Mouse (Mus musculus): Measurements from ENCODE around the gene Lrch2. TPM values are rescaled to one million over a fixed set of nuclear protein-coding genes. Genes with fewer than 3 reads are reported as not detected.

Lrch2 gene
- total and polyA plus RNA-seq, 2 experiments from 2014 or later: 8.3 to 21.4 TPM

- Histone ChIP-seq H3K4me3 (ENCODE audit: low read depth, low read length) (no peak within 1 kb of the TSS), H3K27me3 (ENCODE audit: insufficient read depth, low read length) (no peaks in the 10 kb centered on the region), H3K4me1 (ENCODE audit: insufficient read depth, low read length) (no peaks in the 10 kb centered on the region), H3K9me3 (ENCODE audit: low read length) (no peaks in the 10 kb centered on the region), H3K9ac (replicated peaks; ENCODE audit: low read length, poor library complexity, severe bottlenecking) (no peak within 1 kb of the TSS), H3K27ac (ENCODE audit: low read depth, low read length) (no peak within 1 kb of the TSS), H3K4me2 (ENCODE audit: low read depth, low read length, poor library complexity, severe bottlenecking) (no peak within 1 kb of the TSS), H3K36me3 (ENCODE audit: insufficient read depth, low read length) (no peaks in the 10 kb centered on the region)
- ATAC-seq (ENCODE audit: low FRiP score) (no peak), DNase-seq (ENCODE audit: low spot score) (no peak)
- TF ChIP-seq CTCF (IDR thresholded peaks at IDR 0.05): no peak
- 65% methylated on average over 1 of the region's 1 CpGs for WGBS
Measured at GRCm38 (mm10) chrX:147429129-147429528, 124.8 kb downstream of the Lrch2 start, which contains the start of gene Il13ra2. Gene Il13ra2 (minus strand): TSS chrX:147429192.

Other genes starting within 250 kb of the Lrch2 start
- 0.16 and 0.47 TPM in 2 replicates for gene Il13ra2, start 124.9 kb downstream of the Lrch2 start, total RNA-seq (2014; rRNA removed)
- gene Il13ra2, start 124.9 kb downstream of the Lrch2 start, polyA plus RNA-seq (2015; fragmentation: Nextera tagmentation; extraction: Ambion mirVana): 1.2 and 1.3 TPM in 2 replicates
- not detected in 2 replicates for gene Vmn1r239-ps, start 100.4 kb downstream of the Lrch2 start, total RNA-seq (2014; rRNA removed)
- gene Vmn1r239-ps, start 100.4 kb downstream of the Lrch2 start, polyA plus RNA-seq (2015; fragmentation: Nextera tagmentation; extraction: Ambion mirVana): not detected in 2 replicates
- not detected in 2 replicates for gene Gm15128, start 211.9 kb upstream of the Lrch2 start, total RNA-seq (2014; rRNA removed)
- gene Gm15128, start 211.9 kb upstream of the Lrch2 start, polyA plus RNA-seq (2015; fragmentation: Nextera tagmentation; extraction: Ambion mirVana): not detected in 2 replicates

Data from midbrain, postnatal 0 days (tissue).